Mouse (Mus musculus) stomach, embryonic 15.5 days (tissue): ENCODE measurements at regions not wholly inside any gene's neighbourhood (a gene's known extent, or its start where the extent isn't known, plus 50 kb on each side); places are given as distances from the start of the nearest gene placed in this dataset.

ENCODE experiments used
- ATAC-seq: fragments of 200-750 bp; cut with Nextera tagmentation; 2 replicates; pipeline ENCODE4 v1.8.0; 2017; ENCODE audit warnings: low read depth, moderate number of reproducible peaks, moderate TSS enrichment; ENCODE audit not compliant: insufficient read depth, low FRiP score
- H3K27ac ChIP-seq: fragments of 300-500 bp; sonication (generic); 2 replicates; pipeline ENCODE4 v1.5.1; 2015; ENCODE audit warnings: mild to moderate bottlenecking, inconsistent platforms
- H3K27me3 ChIP-seq: fragments of 300-500 bp; sonication (generic); replicated peaks from 2 replicates; pipeline ENCODE4 v1.6.1; 2015; ENCODE audit warnings: inconsistent platforms
- H3K36me3 ChIP-seq: fragments of 300-500 bp; sonication (generic); 2 replicates; pipeline ENCODE4 v1.6.1; 2015; ENCODE audit warnings: inconsistent platforms
- H3K4me1 ChIP-seq: fragments of 300-500 bp; sonication (generic); 2 replicates; pipeline ENCODE4 v1.6.1; 2015; ENCODE audit warnings: inconsistent platforms
- H3K4me2 ChIP-seq: fragments of 300-500 bp; sonication (generic); 2 replicates; pipeline ENCODE4 v1.6.1; 2015; ENCODE audit warnings: mild to moderate bottlenecking, inconsistent platforms
- H3K4me3 ChIP-seq: fragments of 300-500 bp; sonication (generic); replicated peaks from 2 replicates; pipeline ENCODE4 v1.5.1; 2015; ENCODE audit warnings: inconsistent platforms
- H3K9ac ChIP-seq: fragments of 300-500 bp; sonication (generic); 2 replicates; pipeline ENCODE4 v1.6.1; 2015; ENCODE audit warnings: inconsistent platforms
- H3K9me3 ChIP-seq: fragments of 300-500 bp; sonication (generic); 2 replicates; pipeline ENCODE4 v1.6.1; 2016; ENCODE audit warnings: inconsistent platforms
- WGBS: fragments of 180-500 bp; shearing (Covaris S2); methylation state at CpG from one replicate; pipeline ENCODE4 v1.1.7; 2015; 5-methylcytosine and 5-hydroxymethylcytosine counted together

GRCm38 (mm10) chr4:53970461-53970860 lies 144.6 kb downstream of the Tmem38b start:
- H3K36me3 ChIP-seq = no peaks in the 10 kb centered on the region
- H3K9ac ChIP-seq = no peak overlapping the region
- no peak for ATAC-seq
- H3K27ac ChIP-seq = no peak overlapping the region
- no peaks in the 10 kb centered on the region for H3K9me3 ChIP-seq
- no peak overlapping the region for H3K4me2 ChIP-seq
- H3K4me1 ChIP-seq = no peaks in the 10 kb centered on the region
- no peak overlapping the region for H3K4me3 ChIP-seq
- H3K27me3 ChIP-seq = no peaks in the 10 kb centered on the region

GRCm38 (mm10) chr4:53970960-53971359 lies 145.1 kb downstream of the Tmem38b start:
- H3K36me3 ChIP-seq = no peaks in the 10 kb centered on the region
- no peak overlapping the region for H3K4me3 ChIP-seq
- 91% methylated on average over 2 of the region's 2 CpGs for WGBS
- no peaks in the 10 kb centered on the region for H3K4me1 ChIP-seq
- no peak overlapping the region for H3K4me2 ChIP-seq
- no peak for ATAC-seq
- no peaks in the 10 kb centered on the region for H3K27me3 ChIP-seq
- no peak overlapping the region for H3K9ac ChIP-seq
- no peak overlapping the region for H3K27ac ChIP-seq
- H3K9me3 ChIP-seq = no peaks in the 10 kb centered on the region

GRCm38 (mm10) chr4:53976036-53976638 lies 150.3 kb downstream of the Tmem38b start:
- H3K27ac ChIP-seq = peak overlapping the region; percentile 31; the same call in 1 of the 2 replicates
- H3K9me3 ChIP-seq = no peaks in the 10 kb centered on the region
- 0 out of 2 replicates have a peak overlapping the region, but pooled peaks have one; percentile 9 for H3K4me2 ChIP-seq
- no peaks in the 10 kb centered on the region for H3K36me3 ChIP-seq
- ATAC-seq = no peak; the same call in 1 of the 2 replicates
- no peaks in the 10 kb centered on the region for H3K27me3 ChIP-seq
- H3K9ac ChIP-seq = no peak overlapping the region
- WGBS = 41% methylated on average over 12 of the region's 12 CpGs
- H3K4me1 ChIP-seq = 0 out of 2 replicates have a peak, but pooled peaks cover 2% of the 10 kb centered on the region
- H3K4me3 ChIP-seq = no peak overlapping the region

GRCm38 (mm10) chr4:53986519-53987301 lies 160.9 kb downstream of the Tmem38b start:
- WGBS = 66% methylated on average over 8 of the region's 8 CpGs
- H3K9ac ChIP-seq = no peak overlapping the region

GRCm38 (mm10) chr4:53987536-53987935 lies 161.7 kb downstream of the Tmem38b start:
- no peak overlapping the region for H3K27ac ChIP-seq
- no peaks in the 10 kb centered on the region for H3K36me3 ChIP-seq

More at GRCm38 (mm10) chr4:53986519-53987301, 160.9 kb downstream of the Tmem38b start:
- ATAC-seq = no peak
- Histone ChIP-seq H3K9me3 (no peaks in the 10 kb centered on the region), H3K4me1 (no peaks in the 10 kb centered on the region), H3K27ac (no peak overlapping the region), H3K4me2 (no peak overlapping the region), H3K27me3 (no peaks in the 10 kb centered on the region), H3K36me3 (no peaks in the 10 kb centered on the region), H3K4me3 (no peak overlapping the region)

GRCm38 (mm10) chr4:54021069-54021829 lies 195.4 kb downstream of the Tmem38b start:
- WGBS = 46% methylated on average over 12 of the region's 12 CpGs
- no peaks in the 10 kb centered on the region for H3K27me3 ChIP-seq
- no peak for ATAC-seq

More at GRCm38 (mm10) chr4:53987536-53987935, 161.7 kb downstream of the Tmem38b start:
- WGBS = 72% methylated on average over 11 of the region's 11 CpGs
- H3K4me1 ChIP-seq = no peaks in the 10 kb centered on the region
- H3K4me2 ChIP-seq = no peak overlapping the region
- no peak overlapping the region for H3K4me3 ChIP-seq
- no peaks in the 10 kb centered on the region for H3K9me3 ChIP-seq
- no peak for ATAC-seq
- H3K9ac ChIP-seq = no peak overlapping the region
- no peaks in the 10 kb centered on the region for H3K27me3 ChIP-seq

GRCm38 (mm10) chr4:54021861-54022385 lies 196.1 kb downstream of the Tmem38b start:
- Histone ChIP-seq H3K36me3 (no peaks in the 10 kb centered on the region), H3K4me1 (no peaks in the 10 kb centered on the region), H3K27ac (no peak overlapping the region), H3K9ac (no peak overlapping the region), H3K4me2 (no peak overlapping the region), H3K4me3 (no peak overlapping the region), H3K27me3 (no peaks in the 10 kb centered on the region), H3K9me3 (no peaks in the 10 kb centered on the region)
- ATAC-seq = no peak
- 37% methylated on average over 6 of the region's 6 CpGs for WGBS

More at GRCm38 (mm10) chr4:54021069-54021829, 195.4 kb downstream of the Tmem38b start:
- Histone ChIP-seq H3K36me3 (no peaks in the 10 kb centered on the region), H3K4me1 (no peaks in the 10 kb centered on the region), H3K4me2 (no peak overlapping the region), H3K27ac (no peak overlapping the region), H3K9me3 (no peaks in the 10 kb centered on the region), H3K4me3 (no peak overlapping the region), H3K9ac (no peak overlapping the region)

- 71% methylated on average over 3 of the region's 3 CpGs for WGBS
- Histone ChIP-seq H3K4me1 (peaks cover 3% of the 10 kb centered on the region; the same call in 1 of the 2 replicates), H3K27ac (no peak overlapping the region), H3K27me3 (no peaks in the 10 kb centered on the region), H3K9ac (no peak overlapping the region), H3K36me3 (no peaks in the 10 kb centered on the region), H3K4me2 (no peak overlapping the region), H3K9me3 (no peaks in the 10 kb centered on the region), H3K4me3 (no peak overlapping the region)
- no peak for ATAC-seq
Measured at GRCm38 (mm10) chr4:54026919-54027318, 201.1 kb downstream of the Tmem38b start.

GRCm38 (mm10) chr4:54027565-54028237 lies 201.9 kb downstream of the Tmem38b start:
- Histone ChIP-seq H3K36me3 (no peaks in the 10 kb centered on the region), H3K27ac (no peak overlapping the region)

GRCm38 (mm10) chr4:54045258-54046029 lies 219.6 kb downstream of the Tmem38b start:
- H3K27ac ChIP-seq = no peak overlapping the region
- no peaks in the 10 kb centered on the region for H3K9me3 ChIP-seq
- no peak for ATAC-seq
- no peaks in the 10 kb centered on the region for H3K27me3 ChIP-seq
- no peaks in the 10 kb centered on the region for H3K36me3 ChIP-seq
- no peaks in the 10 kb centered on the region for H3K4me1 ChIP-seq
- H3K4me2 ChIP-seq = no peak overlapping the region
- H3K4me3 ChIP-seq = no peak overlapping the region
- WGBS = 54% methylated on average over 14 of the region's 14 CpGs
- H3K9ac ChIP-seq = no peak overlapping the region

More at GRCm38 (mm10) chr4:54027565-54028237, 201.9 kb downstream of the Tmem38b start:
- 21% methylated on average over 5 of the region's 5 CpGs for WGBS
- H3K4me3 ChIP-seq = no peak overlapping the region
- ATAC-seq = no peak
- no peak overlapping the region for H3K4me2 ChIP-seq
- no peaks in the 10 kb centered on the region for H3K9me3 ChIP-seq
- no peak overlapping the region for H3K9ac ChIP-seq
- H3K4me1 ChIP-seq = peaks cover 3% of the 10 kb centered on the region; the same call in 1 of the 2 replicates
- H3K27me3 ChIP-seq = no peaks in the 10 kb centered on the region

- ATAC-seq = no peak
- Histone ChIP-seq H3K9me3 (no peaks in the 10 kb centered on the region), H3K27me3 (no peaks in the 10 kb centered on the region), H3K4me3 (no peak overlapping the region), H3K27ac (no peak overlapping the region), H3K9ac (no peak overlapping the region), H3K4me2 (no peak overlapping the region), H3K4me1 (no peaks in the 10 kb centered on the region), H3K36me3 (no peaks in the 10 kb centered on the region)
- WGBS = 80% methylated on average over 4 of the region's 4 CpGs
Measured at GRCm38 (mm10) chr4:54064331-54064730, 238.5 kb downstream of the Tmem38b start.
